Mouse (Mus musculus): ENCODE results near the gene Agrp. TPM values are rescaled to one million over a fixed set of nuclear protein-coding genes. Genes with fewer than 3 reads are reported as not detected.

Agrp gene
- total and polyA plus RNA-seq, 3 experiments: 0.63 TPM; not detected in 2

DNA sequence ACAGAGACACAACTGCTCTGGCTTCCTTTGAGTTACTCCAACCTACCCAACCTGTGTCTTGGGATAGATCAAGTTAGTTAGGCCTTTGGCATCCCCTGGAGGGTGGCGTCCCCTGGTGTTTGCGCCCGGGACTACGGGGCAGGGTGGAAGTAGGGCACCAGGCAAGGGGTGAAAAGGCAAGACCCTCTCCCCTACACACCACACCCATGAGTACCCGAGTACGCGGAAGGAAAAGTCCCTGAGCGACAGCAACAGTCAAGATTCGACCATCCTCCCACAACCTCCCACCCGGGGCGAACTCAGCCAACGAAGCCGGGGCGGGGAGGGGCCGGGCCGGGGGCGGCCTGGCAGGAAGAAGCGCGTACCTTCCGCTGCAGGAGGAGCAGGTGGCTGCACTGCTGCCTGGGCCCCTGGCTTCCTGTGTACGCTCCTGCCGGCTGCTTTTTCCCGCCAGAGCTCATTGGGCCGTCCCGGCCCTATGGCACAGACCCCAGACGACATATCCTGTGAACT lies 48.7 kb upstream of the Agrp start, which contains the start of gene Carmil2:
Gene Carmil2 (plus strand): TSS at position 479 of the 513 bp plus-strand sequence.
- no peak for DNase-seq (ENCODE audit: low read depth, low spot score)
- TF ChIP-seq RAD21 (IDR thresholded peaks at IDR 0.05; ENCODE audit: low read depth, low read length) (peak; percentile 42), POLR2A (IDR thresholded peaks at IDR 0.05; ENCODE audit: control insufficient read depth in 1 of 2, insufficient read depth in 1 of 2, low read depth in 1 of 2, low read length in 2 of 2, poor library complexity in 1 of 2) (no peak), SIN3A (IDR thresholded peaks at IDR 0.05; ENCODE audit: low read length) (no peak), ZC3H11A (IDR thresholded peaks at IDR 0.05; ENCODE audit: low read depth, low read length) (peak; percentile 14; the same call in 1 of the 2 replicates), ZMIZ1 (IDR thresholded peaks at IDR 0.05; ENCODE audit: low read depth, low read length) (no peak), POLR2AphosphoS2 (IDR thresholded peaks at IDR 0.05; ENCODE audit: low read length) (peak; percentile 47; the same call in 1 of the 2 replicates), KAT2A (conservative IDR thresholded peaks at IDR 0.05; ENCODE audit: low read depth, low read length) (no peak), CTCF (IDR thresholded peaks at IDR 0.05 in 2 of 3, conservative IDR thresholded peaks at IDR 0.05 in 1 of 3; ENCODE audit: control insufficient read depth in 1 of 3, insufficient read depth in 1 of 3, low read depth in 2 of 3, low read length in 3 of 3, poor library complexity in 1 of 3, severe bottlenecking in 1 of 3) (peak; percentile 51 to 67 (median 61)), MEF2A (IDR thresholded peaks at IDR 0.05; ENCODE audit: extremely low read depth, insufficient replicate concordance, low read depth, low read length, poor library complexity, severe bottlenecking) (no peak), SMC3 (IDR thresholded peaks at IDR 0.05; ENCODE audit: low read depth, low read length) (peak; percentile 57), POLR2AphosphoS5 (IDR thresholded peaks at IDR 0.05; ENCODE audit: borderline replicate concordance, low read depth, low read length) (no peak)
- no peaks in the 10 kb centered on the region for H3K79me2 ChIP-seq (ENCODE audit: control insufficient read depth, insufficient read depth, low read length, poor library complexity)
- H3K27ac ChIP-seq (ENCODE audit: control insufficient read depth, low read depth, low read length): no peak within 1 kb of the TSS
- no peak within 1 kb of the TSS for H3K9ac ChIP-seq (ENCODE audit: control insufficient read depth, low read depth, low read length, poor library complexity, severe bottlenecking)
- H3K4me3 ChIP-seq (ENCODE audit: control insufficient read depth in 1 of 2, insufficient read depth in 1 of 2, low read depth in 2 of 2, low read length in 2 of 2): no peak within 1 kb of the TSS
- no peaks in the 10 kb centered on the region for H3K9me3 ChIP-seq (replicated peaks; ENCODE audit: insufficient read depth, low read length)
- H3K27me3 ChIP-seq (ENCODE audit: control insufficient read depth in 1 of 2, insufficient read depth in 2 of 2, low read length in 2 of 2): no peaks in the 10 kb centered on the region
- peaks cover 0 to 4% of the 10 kb centered on the region in 2 experiments; a peak in 2 of 4 replicates for H3K36me3 ChIP-seq (ENCODE audit: control insufficient read depth in 1 of 2, insufficient read depth in 2 of 2, low read length in 2 of 2)
- H3K4me1 ChIP-seq (ENCODE audit: control insufficient read depth in 1 of 2, insufficient read depth in 2 of 2, low read length in 2 of 2): no peaks in the 10 kb centered on the region

DNA sequence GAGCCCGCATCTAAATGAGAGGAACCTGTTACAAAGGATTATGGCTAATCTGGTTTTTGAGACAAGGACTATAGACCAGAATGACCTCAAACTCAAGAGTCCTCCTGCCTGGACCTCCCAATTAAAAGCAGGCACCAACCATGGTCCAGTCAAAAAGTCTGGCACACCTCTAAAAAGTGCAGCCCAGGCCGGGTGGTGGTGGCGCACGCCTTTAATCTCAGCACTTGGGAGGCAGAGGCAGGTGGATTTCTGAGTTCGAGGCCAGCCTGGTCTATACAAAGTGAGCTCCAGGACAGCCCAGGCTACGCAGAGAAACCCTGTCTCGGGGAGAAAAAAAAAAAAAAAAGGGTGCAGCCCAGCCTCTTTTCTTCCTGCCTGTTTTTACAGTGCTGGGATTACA lies 48.1 kb upstream of the Agrp start:
- DNase-seq (ENCODE audit: low read depth, low spot score): no peak
- Histone ChIP-seq H3K27ac (ENCODE audit: control insufficient read depth, low read depth, low read length) (no peak overlapping the region), H3K79me2 (ENCODE audit: control insufficient read depth, insufficient read depth, low read length, poor library complexity) (no peaks in the 10 kb centered on the region), H3K27me3 (ENCODE audit: control insufficient read depth in 1 of 2, insufficient read depth in 2 of 2, low read length in 2 of 2) (no peaks in the 10 kb centered on the region), H3K9me3 (replicated peaks; ENCODE audit: insufficient read depth, low read length) (no peaks in the 10 kb centered on the region), H3K4me1 (ENCODE audit: control insufficient read depth in 1 of 2, insufficient read depth in 2 of 2, low read length in 2 of 2) (no peaks in the 10 kb centered on the region), H3K9ac (ENCODE audit: control insufficient read depth, low read depth, low read length, poor library complexity, severe bottlenecking) (no peak overlapping the region), H3K4me3 (ENCODE audit: control insufficient read depth in 1 of 2, insufficient read depth in 1 of 2, low read depth in 2 of 2, low read length in 2 of 2) (no peak overlapping the region), H3K36me3 (ENCODE audit: control insufficient read depth in 1 of 2, insufficient read depth in 2 of 2, low read length in 2 of 2) (peaks cover 0 to 5% of the 10 kb centered on the region in 2 experiments; a peak in 2 of 4 replicates)
- TF ChIP-seq GATA1 (IDR thresholded peaks at IDR 0.05; ENCODE audit: low read depth, low read length) (no peak), CHD2 (IDR thresholded peaks at IDR 0.05; ENCODE audit: low read length) (no peak), SMC3 (IDR thresholded peaks at IDR 0.05; ENCODE audit: low read depth, low read length) (no peak), NELFE (IDR thresholded peaks at IDR 0.05; ENCODE audit: low read depth, low read length) (no peak), ZNF384 (IDR thresholded peaks at IDR 0.05; ENCODE audit: low read depth, low read length) (no peak)

DNA sequence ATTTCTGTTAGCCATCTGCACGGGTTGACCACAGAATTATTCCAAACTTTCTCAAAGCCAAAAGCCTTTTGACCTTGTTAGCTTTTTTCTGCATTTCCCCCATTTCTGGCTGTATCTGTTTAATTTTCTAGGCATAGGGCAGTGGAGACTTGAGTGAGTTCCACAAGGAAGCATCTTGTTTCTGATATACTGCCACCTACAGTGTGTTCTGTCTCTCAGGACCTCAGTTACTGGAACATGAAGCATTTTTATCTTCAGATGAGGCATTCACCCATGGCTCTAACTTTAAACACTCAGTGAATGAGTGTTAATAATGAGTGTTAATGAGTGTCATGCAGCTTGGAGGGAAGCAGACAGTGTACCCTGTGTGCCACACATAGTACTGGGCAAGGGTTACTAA lies 40.7 kb upstream of the Agrp start:
- no peaks in the 10 kb centered on the region for H3K27me3 ChIP-seq (ENCODE audit: control insufficient read depth in 1 of 2, insufficient read depth in 2 of 2, low read length in 2 of 2)
- H3K79me2 ChIP-seq (ENCODE audit: control insufficient read depth, insufficient read depth, low read length, poor library complexity): no peaks in the 10 kb centered on the region
- H3K36me3 ChIP-seq (ENCODE audit: control insufficient read depth in 1 of 2, insufficient read depth in 2 of 2, low read length in 2 of 2): peaks cover 0 to 57% of the 10 kb centered on the region in 2 experiments; a peak in 2 of 4 replicates
- no peak overlapping the region for H3K9ac ChIP-seq (ENCODE audit: control insufficient read depth, low read depth, low read length, poor library complexity, severe bottlenecking)
- DNase-seq (ENCODE audit: low read depth, low spot score): no peak
- no peaks in the 10 kb centered on the region for H3K9me3 ChIP-seq (replicated peaks; ENCODE audit: insufficient read depth, low read length)
- H3K4me1 ChIP-seq (ENCODE audit: control insufficient read depth in 1 of 2, insufficient read depth in 2 of 2, low read length in 2 of 2): no peaks in the 10 kb centered on the region
- H3K27ac ChIP-seq (ENCODE audit: control insufficient read depth, low read depth, low read length): no peak overlapping the region
- TF ChIP-seq SMC3 (IDR thresholded peaks at IDR 0.05; ENCODE audit: low read depth, low read length): peak; percentile 28
- no peak for TF ChIP-seq ETS1 (IDR thresholded peaks at IDR 0.05; ENCODE audit: low read depth, low read length)
- TF ChIP-seq MAFK (IDR thresholded peaks at IDR 0.05; ENCODE audit: borderline replicate concordance, low read depth, low read length): no peak
- TF ChIP-seq CTCF (IDR thresholded peaks at IDR 0.05 in 2 of 3, conservative IDR thresholded peaks at IDR 0.05 in 1 of 3; ENCODE audit: control insufficient read depth in 1 of 3, insufficient read depth in 1 of 3, low read depth in 2 of 3, low read length in 3 of 3, poor library complexity in 1 of 3, severe bottlenecking in 1 of 3): peak in 2 of 3 experiments; percentile 7 to 25; a peak in 2 of 6 replicates
- no peak overlapping the region for H3K4me3 ChIP-seq (ENCODE audit: control insufficient read depth in 1 of 2, insufficient read depth in 1 of 2, low read depth in 2 of 2, low read length in 2 of 2)

Measured in MEL (cell line).